Mouse (Mus musculus) kidney, postnatal 10 days (tissue): ENCODE data around the gene Fuca1.
A peak's percentile ranks its signal among the peaks of the same experiment; 100 is the strongest.

Experiments
- DNase-seq: peaks from one replicate; pipeline ENCODE4 v3.0.0; 2021; ENCODE audit warnings: mixed read lengths

Gene Fuca1

DNA sequence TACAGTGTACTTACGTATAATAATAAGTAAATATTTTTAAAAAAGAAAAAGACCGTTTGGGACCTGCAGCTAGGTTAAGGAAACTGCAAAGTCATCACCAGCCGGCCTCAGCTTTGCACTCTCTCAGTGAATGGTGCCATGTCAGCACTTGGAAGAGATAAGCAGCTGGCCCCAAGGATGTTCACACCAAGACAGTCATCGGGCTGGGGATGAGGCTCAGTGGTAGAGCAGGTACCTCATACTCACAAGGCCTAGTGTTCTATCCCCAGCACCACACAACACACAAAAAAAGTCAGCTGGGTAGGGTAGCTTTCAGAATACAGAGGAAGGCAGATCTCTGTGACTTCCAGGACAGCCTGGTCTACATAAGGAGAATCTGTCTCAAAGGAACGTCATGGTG is 64.7 kb downstream of the Fuca1 start:
- DNase-seq: no peak

DNA sequence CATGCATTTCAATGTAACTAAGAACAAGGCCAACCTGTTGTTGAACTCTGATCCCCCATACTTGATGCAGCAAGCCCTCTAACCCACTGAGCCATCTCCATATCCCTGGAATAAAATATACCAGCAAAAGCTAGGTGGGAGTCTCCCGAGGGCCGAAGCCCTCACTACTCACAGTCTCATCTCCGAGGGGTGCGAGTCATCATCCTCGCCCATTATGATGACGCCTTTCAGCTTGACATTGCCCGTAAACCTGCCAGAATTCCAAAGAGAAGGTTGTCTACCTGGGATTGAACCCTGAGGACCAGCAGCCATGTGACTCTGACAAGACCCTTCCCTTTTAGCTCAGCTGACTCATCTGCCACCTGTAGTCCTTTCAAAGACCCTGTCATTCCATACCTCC is 65.2 kb downstream of the Fuca1 start:
- no peak for DNase-seq

DNA sequence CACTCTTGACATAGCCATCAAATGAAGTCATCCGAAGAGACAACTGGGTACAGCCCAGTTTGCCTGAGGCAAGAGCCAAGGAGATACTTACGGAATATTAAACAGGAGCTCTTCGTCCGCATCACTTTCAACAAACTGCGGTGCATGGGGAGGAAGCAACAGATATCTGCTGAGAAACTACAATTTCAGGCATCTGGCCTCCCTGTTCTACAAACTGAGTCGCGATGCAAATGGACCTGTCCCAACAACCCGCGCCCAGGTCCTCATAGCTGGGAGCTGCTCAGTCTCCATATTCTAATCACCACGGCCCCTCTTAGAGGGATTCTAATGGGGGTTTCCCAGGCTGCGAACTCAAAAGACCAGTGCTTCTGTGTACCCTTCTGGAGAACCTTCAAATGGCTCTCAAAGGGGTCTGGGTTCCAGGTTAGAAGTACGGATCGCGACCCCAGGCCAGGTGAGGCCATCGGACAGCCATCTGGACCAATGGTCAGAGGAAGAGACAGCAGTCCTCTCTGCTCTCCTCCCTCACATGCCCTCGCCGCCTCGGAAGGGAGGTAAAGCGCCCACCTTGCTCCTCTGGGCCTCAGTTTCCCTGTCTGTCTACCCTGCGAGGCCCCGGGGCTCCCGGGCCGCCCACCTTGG is 65.9 kb downstream of the Fuca1 start:
- DNase-seq: no peak

DNA sequence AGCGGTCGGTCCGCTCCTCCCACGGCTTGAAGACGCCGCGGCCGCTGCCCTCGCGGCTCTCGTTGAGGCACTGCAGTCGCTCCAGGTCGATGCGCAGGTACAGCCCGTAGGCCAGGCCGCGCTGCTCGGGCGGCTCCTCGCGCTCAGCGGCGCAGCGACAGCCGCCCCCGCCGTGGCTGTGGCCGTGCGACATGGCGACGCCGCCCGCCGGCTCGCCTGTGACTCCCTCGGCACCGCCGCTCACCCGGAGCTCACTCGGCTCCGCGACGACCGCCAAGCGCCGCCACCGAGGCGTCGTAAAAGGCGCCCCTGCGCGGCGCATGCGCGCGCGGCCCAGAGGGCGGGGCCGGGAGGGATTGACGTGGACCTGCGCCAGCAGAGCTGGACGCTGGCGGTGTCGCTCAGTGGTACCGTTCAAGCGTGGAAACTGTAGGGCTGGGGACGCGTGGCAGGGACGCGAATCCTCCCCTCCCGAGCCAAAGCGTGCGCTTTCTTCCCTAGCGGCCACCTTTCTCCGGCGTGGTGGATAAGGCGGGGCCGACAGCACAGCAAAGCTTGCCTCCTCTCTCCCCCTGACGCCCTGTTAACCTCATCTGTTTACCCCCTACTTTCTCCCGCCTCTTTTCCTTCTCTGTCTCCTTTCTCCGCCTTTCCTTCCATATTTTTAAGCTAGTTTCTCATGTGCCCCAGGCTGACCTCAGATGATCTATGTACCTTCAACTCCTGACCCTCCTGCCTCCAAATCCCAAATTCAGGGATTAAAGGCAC is 66.6 kb downstream of the Fuca1 start, which contains the start of gene Pithd1:
Pithd1 (minus strand) TSS at position 322 of the 768 bp plus-strand sequence.
- DNase-seq: peak; percentile 95

DNA sequence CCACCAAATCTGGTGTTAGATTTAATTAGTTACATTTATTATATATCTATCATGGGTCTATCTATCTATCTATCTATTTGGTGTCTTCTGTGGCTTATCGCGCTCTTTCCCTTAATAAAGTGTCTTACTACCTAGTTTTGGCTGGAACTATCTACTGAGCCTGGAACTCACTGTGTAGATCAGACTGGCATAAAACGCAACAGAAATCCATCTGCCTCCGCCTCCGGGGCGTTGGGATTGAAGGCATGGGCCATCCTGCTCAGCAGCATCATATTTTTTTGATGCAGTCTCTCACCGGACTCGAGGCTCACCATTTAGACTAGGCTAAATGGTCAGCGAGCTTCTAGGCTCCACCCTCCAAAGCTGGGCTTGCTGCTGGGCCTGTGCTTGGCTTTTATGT is 67.2 kb downstream of the Fuca1 start:
- DNase-seq: no peak
